Mouse (Mus musculus): ENCODE results near the gene 2900092C05Rik.

2900092C05Rik gene

DNA sequence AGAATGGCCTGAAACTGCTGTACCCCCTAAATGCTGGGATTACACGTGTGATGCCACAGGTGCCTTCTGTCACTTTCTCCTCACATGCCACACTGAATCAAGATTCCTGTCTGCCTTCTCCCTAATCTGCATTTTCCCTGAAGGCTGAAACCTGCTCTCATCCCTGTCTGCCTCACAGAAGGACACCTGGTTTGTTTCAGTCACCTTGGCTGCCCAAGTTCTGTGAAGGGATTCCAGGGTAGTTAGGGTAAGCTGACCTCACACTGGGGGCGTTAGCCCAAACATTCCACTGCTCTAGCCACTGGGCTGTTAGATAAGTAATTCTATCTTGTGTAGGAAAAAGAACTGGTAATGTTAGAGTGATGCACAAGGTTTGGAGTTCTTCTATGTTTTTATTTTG lies at the start of gene 2900092C05Rik:
2900092C05Rik (plus strand) TSS at position 301 of the 400 bp plus-strand sequence.
- no peak for DNase-seq (ENCODE audit: low spot score)

GRCm38 (mm10) chr7:12478158-12479008 lies 33.9 kb upstream of the 2900092C05Rik start, which contains the start of gene Zfp606:
Zfp606 (plus strand) TSS chr7:12478293.
- DNase-seq (ENCODE audit: low spot score): peak; percentile 93

DNA sequence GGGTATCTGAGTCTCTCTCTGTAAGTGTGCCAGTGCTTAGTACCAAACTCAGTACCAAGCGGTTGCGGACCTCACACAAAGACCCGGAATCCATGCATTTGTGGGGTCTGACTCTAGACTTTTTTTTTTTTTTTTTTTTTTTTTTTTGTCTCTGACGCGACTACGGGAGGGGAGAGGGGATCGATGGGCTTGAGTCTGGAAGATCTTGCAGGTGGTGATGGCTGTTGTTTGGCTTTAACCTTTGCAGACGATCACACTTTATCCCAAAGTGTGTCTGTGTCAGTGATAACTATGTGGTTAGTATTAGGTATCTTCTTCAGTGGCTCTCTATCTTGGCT lies 33.3 kb upstream of the 2900092C05Rik start:
- peak; percentile 30 for DNase-seq (ENCODE audit: low spot score)

- no peak for DNase-seq (ENCODE audit: low spot score)
These were observed 32.8 kb upstream of the 2900092C05Rik start for GRCm38 (mm10) chr7:12479525-12479924.

DNA sequence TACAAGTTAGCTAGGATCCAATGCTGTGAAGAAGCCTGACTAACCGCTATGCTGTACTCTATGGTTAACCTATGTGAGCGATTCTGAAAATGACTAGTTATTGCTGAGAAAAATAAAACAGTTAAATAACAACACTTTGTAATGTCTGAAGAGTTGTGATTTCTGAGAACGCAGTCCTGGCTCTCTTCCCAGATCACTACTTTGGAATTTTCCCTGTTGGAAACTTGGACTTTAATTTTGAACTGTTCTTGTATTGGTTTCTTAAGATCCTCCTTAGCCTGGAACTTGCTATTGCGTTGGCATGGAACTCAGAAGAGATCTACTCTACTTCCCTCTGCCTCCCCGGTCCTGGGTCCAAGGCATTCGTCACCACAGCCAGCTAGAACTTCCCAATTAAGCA lies 28.5 kb upstream of the 2900092C05Rik start:
- DNase-seq (ENCODE audit: low spot score): no peak

GRCm38 (mm10) chr7:12485956-12486355 lies 26.4 kb upstream of the 2900092C05Rik start:
- DNase-seq (ENCODE audit: low spot score): no peak

- DNase-seq (ENCODE audit: low spot score): no peak
These were observed 25.6 kb upstream of the 2900092C05Rik start for GRCm38 (mm10) chr7:12486691-12487090.

DNA sequence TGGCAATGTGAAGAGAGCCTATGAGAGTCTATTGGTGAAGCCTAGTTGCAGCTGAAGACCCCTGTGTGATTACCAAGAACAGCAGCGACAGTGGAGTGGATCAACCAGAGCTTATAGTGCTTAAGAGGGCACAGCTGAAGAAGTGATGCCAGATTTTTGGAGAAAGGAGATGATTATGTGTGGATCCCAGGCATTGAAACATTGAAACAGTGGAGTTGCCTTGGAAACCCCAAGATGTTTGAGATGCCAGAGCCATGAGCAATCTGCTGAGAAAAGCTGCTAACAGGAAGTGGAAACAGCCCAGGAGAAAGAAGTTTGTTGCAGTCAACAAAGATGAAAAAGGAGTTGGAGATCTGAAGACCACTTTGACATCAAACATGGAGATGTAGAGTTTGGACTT lies 1.4 kb upstream of the 2900092C05Rik start:
- no peak for DNase-seq (ENCODE audit: low spot score)
